Mouse (Mus musculus) 3T3-L1 (cell line): ENCODE measurements at regions not wholly inside any gene's neighbourhood (a gene's known extent, or its start where the extent isn't known, plus 50 kb on each side); places are given as distances from the start of the nearest gene placed in this dataset.
A peak's percentile ranks its signal among the peaks of the same experiment; 100 is the strongest.
"Not testable (repeated sequence)": the region's sequence is repeated elsewhere in the genome, so short reads cannot be mapped to it uniquely, and the experiment has no call there.

Experiments used
- DNase-seq: peaks from one replicate; pipeline ENCODE4 v3.0.0-alpha.2; 2015; ENCODE audit warnings: low read depth, low spot score

DNA sequence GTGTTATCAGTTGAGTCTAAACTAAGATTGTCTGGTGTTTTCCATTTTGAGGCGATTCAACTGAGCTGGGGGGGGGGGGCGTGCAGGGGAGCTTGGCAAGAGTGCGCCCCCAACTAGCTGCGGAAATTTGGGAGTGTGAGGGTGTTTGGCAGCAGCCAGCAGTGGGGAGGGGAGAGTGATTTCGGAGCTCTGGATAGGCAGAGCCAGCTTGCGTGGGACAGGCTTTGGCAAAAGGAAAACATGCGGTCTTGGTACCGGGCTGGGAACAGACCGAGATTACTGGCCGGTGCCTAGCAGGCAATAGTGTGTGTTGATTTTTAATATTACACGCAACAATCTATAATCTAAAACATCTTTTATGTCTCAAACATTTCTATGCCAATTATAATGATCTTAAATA is 199.4 kb upstream of the Cdk6 start:
- DNase-seq = not testable (repeated sequence)

DNA sequence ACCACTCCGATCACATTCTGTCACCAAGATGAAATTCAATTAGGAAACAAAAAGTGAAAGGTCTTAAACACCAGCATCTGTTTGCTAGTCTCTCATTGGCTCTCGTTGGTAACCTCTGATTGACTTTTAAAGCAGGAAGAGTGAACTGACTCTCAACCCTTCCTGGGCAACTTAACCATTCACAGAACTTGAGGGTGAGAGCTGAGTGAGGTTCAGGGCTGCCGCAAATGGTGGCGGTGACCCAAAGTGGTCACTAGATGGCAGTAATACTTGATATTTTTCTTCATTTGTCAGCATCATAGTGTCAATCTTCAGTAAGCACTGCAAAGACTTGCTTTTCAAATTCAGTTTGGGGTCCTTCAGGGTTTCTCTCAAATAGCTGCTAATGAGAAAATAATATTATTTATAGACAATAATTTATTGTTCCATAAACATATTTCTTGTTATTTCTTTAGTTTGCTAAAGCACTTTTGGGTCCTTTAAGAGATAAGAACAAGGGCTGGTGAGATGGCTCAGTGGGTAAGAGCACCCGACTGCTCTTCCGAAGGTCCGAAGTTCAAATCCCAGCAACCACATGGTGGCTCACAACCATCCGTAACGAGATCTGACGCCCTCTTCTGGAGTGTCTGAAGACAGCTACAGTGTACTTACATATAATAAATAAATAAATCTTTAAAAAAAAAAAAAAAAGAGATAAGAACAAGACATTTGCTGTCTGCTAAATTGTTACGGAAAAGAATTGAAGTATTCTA is 194.6 kb upstream of the Cdk6 start:
- DNase-seq = peak; percentile 65

DNA sequence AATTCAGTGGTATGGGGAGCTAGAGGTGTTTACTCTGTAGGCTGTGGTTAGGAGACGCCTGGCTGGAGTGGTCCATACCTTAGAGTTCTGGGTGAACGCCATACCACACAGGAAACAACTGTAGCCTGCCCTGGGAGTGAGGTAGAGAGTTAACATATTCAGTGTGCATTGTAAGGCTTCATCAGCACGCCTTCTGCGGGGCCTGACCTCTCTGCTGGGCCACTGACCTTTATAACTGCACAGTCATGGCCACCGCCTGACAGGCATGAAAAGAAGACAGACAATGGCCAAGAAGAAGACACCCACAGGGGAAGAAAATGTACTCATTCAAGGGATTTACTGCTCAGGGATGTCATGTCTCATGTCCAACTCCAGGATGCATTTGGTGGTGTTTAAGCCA is 191.4 kb upstream of the Cdk6 start:
- not testable (repeated sequence) for DNase-seq

DNA sequence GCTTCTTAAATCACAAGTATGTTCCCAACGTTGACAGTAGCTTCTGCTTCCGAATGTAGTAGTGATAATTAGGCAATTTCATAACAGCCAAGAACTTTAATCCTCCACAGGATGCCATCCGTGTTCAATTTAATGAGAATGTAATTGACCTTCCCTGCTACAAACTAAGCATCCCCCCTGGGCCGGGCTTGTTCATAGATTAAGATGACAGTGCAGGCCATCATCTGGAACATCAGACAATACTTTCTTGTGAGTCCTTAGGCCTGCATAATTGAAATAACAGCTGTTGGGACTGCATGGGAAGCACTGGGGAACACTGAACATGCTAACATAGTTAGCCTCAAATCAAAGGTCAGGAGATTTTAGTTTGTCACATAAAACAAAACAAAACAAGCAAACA is 190.5 kb upstream of the Cdk6 start:
- not testable (repeated sequence) for DNase-seq

DNA sequence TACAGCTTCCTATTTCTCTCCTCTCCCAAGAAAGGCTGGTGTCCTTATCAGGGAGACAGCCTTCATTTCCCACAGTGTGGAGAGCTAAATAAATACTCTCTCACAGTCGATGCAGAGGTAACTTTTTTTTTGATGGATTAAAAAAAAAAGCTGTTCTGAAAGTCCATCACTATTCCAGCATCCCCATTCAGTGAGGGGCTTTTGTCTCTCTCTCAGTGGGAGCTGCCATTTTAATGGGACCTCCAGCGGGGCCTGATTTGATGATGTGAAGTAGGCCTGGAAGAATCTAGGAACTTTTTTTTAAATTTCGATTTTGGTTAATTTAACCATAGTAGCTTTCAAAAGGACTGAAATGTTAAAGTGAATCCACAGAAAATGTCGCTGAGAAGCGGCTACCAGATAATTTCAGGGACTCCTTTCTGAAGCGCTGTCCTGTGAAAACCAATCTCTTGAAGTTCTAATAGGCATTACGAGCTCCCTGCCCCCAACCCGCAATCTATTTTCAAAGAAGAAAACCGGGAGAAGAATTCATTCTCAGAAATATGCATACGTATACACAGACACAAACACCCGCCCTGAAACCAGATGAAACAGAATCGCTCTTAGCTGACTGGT is 189.6 kb upstream of the Cdk6 start:
- DNase-seq = peak; percentile 63

DNA sequence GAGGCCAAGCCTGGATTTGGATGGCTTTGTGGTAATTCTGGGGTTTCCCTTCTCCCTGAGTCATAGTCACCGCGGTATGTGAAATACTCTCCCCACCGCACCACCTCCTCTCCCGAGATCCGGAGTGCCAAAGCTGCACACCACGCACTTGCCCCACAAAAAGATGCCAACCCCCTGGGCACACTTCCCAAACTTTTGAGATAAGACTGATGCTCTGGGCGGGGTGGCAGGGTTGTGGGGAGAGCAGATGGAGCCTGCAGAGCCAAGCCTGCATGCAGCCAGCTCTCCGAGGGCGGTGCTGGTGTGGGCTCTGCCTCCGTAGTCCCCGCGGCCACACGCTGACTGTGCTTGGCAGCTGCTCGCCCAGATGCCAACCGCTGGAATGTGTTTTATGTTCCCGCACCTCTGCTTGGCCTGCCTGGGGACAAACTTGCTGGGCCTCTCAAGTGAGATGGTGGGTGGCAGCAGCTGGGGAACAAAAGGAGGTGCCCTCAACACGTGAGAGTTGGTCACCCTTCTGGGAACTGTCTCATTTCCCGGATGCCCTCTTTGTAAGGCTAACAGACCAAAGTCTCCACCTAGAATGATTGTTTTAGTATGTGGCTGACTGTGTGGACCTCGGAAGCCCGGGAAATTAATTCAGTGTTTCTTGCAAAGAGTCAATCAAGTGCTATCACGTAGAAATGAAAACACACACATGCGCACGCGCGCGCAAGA is 189.0 kb upstream of the Cdk6 start:
- DNase-seq = peak; percentile 97

DNA sequence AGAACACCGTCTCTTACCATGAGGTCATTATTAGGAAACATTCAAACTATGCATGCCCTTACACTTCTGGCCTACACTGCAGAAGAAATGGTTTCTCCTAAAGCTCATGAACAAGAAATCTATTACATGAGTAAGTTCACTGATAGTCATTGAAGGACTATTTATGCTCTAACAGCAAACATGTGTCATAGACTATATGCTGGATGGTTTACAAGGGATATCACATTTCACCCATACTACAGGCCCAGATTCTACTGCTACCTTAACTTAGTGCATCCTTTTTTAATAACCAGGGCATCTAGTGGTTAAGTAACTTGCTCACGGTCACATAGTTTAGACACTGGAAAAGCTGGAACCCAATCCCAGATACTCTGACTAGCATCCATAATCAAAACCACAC is 175.8 kb upstream of the Cdk6 start:
- peak; percentile 56 for DNase-seq

DNA sequence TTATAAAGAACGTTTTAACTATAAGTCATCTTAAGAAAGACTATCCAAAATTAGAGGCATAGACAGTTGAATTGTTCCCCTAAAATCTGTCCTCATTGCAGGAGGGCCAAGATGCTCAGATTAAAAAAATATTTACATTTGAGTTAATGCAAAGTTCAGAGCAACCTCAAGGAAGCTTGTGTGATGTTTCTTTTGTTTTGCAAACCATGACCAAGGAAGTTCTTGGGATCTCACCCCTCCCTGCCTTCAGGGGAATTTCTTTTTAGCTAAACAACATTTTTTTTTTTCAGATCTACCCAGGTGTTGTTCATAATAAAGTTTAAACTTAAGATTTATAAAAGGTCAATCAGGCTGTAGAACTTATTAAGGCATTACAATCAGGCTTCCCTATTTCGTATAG is 174.8 kb upstream of the Cdk6 start:
- not testable (repeated sequence) for DNase-seq

DNA sequence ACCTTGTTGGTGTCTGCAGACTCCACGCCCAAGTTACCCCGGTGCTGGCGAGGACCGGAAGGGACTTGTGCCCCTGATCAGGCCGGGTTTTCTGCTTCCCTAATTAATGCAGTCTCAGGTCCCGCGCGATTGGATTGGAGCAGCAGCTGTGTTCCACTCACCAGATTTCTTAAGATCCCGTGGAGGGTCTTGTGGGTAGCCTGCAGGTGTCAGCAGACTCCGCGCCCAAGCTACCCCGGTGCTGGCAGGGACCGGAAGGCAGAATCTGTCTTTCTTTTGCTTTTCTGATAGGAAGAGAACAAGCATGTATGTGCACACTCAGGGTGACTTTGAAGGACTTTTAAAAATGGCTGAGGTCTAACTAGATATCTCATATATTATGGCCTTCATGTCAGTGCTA is 147.7 kb upstream of the Cdk6 start:
- not testable (repeated sequence) for DNase-seq

DNA sequence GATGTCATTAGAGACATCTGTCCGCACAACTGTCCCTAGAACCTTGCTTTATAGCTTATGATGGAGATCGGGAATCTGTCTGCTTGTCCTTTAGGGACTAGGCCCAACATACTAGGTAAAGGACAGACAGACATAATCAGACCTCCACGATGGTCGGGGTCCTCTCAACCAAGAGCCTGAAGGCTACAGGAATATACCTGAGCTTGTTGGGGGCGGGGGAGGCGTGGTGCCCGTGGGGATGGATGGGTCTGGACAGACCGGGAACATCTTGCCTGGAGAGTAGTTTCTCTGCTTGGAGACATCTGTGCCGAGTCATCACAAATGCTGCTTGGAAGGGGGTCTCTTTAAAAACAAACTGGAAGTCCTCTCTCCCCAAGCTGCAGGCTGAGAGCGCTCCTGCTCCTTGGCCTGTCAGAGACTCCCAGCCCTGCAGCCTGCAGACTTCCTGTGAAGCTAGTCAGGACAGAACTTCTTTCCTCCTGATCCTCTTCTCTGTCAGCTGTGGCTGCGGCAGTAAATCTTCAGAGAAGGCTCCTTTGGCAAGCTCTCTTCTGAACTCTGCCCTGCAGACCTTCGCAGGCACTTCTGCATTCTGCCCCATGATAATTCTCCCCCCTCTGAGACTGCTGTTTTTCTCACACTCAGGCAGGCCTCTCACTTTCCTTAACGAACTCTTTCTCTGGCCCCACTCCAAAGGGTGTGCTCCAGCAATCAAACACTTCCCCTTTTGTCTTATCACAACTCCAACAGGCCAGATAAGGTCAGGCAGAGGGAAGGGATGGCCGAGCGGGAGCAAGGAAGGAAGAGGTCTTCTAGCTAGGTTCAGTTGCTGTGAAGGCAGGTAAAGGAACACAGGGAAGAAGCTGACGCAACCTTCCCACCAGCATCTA is 143.1 kb upstream of the Cdk6 start:
- DNase-seq = no peak

DNA sequence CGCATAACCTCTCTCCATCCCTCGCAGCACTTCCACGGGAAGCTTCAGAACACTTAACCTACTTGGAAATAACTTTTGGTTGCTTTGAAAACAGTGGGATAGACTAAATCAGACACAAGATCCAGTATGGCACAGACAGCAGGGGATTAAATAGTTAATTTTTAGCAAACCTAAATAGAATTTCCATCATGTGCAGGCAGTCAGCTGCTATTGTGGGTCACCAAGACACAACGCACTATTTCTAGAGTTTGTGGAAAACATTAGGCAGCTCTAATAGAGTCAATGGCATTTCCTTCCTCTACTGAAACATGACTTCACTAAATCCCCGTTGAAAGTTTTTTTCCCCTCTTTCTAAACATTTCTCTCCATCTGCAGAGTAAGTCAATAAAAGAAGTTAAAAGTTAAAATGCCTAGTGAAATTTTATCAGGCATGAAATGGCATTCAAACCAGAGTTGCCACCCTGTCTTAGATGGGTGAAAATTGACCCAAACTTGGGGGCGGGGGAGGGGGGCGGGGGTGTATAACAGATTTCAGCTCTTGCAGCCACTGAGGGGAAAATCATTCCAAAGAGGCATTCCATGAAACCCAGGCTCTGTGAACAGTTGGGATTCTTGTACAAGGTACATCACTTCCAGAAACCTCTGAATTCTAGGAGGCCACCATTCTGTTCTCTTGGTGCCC is 142.3 kb upstream of the Cdk6 start:
- not testable (repeated sequence) for DNase-seq

DNA sequence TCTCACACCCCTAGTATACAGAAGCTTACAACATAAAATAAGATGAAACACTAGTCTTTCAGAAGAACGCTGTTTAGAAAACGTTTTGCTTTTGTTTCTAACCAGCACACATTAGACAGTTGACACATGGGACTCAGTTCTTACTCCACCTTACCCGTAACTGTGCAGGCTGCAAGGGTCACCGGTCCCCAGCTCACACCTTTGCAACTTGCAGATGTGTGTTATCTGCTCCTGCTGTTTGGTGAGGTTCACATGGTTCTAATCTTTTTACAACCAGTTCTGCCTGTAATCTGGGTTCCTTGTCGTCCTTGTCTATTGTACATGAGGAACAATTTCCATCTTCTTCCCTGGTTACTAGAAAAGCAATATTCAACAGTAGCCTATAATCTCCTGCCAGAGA is 135.1 kb upstream of the Cdk6 start:
- DNase-seq = not testable (repeated sequence)

DNA sequence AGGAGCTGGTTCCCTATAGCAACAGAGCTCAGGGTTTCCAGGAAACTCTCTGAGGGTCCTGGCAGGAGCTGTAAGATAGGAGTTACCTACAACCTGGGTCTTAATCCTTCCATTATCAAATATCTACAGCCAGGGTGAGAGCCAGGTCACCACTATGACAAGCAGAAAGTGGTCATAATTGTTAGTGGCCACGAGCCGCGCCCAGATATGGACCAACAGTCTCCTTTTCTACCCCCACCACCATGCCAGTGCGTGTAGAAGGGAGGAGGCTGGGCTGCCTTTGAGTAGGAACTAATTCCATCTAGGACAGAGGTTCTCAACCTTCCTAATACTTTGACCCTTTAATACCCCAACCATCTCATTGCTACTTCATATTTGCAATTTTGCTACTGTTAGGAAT is 133.0 kb upstream of the Cdk6 start:
- not testable (repeated sequence) for DNase-seq

DNA sequence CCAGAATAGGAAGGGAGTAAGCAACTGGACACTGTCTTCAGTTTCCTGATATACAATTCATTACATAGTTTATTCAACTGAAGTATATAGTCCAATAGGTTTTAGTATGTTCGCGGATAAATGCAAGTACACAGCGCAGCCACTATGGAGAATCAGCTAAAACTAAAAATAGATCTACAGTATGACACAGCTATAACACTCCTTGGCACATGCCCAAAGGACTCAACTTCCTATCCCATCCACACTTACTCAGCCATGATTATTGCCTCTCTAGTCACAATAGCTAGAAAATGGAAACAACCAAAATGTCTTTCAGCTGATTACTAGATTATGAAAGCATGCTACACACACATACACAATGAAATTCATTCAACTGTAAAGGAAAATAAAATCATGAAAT is 130.0 kb upstream of the Cdk6 start:
- peak; percentile 51 for DNase-seq

DNA sequence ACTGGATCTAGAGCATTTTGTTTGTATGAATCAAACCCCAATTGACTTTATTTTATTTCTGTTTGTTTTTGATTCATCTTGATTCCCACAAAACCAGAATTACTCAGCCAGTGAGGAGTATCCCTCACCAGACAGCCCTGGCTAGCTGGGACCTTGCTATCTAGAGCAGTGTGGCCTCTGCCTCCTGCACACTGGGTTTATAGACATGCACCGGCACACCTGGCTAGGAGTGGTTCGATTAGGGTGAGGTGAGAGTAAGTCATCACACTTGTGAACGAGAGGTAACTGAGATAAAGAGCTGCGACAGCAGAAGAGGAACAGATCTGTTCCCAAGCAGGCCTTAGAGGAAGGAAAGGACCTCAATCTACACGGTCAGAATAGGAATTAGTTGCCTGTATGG is 125.2 kb upstream of the Cdk6 start:
- DNase-seq = no peak

DNA sequence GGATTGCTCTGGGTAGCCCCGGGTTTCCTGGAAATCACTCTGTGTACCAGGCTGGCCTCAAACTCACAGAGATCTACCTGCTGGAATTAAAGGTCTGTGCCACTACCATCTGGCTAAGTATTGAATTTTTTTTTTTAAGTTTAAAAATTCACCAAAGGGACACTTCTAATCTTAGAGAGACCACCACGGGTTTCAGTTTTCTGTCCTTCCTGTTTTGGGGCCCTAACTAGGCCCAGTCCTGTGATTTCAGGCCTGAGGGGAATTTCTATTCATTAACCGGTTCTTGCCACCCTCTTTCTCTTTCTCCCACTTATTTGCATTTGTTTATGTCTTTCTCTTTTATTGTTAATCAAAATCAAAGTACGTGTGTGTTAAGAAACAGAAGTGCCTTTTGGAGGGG is 122.1 kb upstream of the Cdk6 start:
- DNase-seq = no peak

DNA sequence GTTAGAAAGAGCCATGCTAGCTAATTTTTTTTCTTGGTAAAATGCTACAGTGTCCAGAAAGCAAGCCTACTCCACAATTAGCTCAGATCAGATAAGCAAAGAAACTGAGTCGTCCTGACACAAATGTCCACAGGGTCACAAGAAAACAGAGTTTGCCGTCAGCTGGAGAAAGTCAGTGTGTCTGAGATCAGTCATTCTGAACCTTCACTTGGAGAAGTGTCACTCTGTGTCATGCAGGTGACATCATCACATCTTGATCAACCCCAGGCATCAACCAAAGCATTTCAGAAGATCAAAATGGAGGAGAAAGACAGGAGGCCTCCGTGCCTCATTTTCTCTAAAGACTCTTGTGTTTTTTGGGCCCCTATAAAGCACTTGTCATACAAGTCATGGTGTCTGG is 121.5 kb upstream of the Cdk6 start:
- DNase-seq = no peak

DNA sequence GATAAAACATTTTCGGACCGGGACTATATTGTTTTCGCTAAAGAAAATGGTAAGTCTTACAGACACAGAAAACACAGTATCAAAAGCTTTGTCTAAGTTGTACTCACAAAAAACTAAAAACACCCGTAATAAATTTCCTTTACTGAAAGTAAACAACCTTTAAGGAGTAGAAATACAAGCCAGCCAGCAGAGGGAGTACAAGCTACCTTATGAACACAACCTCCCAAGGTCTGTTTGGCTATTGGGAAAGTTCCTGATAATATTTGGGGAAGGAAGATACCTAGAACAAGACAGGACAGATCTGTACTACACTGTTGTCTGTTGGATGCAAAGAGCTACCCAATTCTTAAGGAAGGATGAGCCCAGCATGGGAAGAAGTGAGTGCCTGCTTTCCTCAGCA is 117.5 kb upstream of the Cdk6 start:
- peak; percentile 81 for DNase-seq

DNA sequence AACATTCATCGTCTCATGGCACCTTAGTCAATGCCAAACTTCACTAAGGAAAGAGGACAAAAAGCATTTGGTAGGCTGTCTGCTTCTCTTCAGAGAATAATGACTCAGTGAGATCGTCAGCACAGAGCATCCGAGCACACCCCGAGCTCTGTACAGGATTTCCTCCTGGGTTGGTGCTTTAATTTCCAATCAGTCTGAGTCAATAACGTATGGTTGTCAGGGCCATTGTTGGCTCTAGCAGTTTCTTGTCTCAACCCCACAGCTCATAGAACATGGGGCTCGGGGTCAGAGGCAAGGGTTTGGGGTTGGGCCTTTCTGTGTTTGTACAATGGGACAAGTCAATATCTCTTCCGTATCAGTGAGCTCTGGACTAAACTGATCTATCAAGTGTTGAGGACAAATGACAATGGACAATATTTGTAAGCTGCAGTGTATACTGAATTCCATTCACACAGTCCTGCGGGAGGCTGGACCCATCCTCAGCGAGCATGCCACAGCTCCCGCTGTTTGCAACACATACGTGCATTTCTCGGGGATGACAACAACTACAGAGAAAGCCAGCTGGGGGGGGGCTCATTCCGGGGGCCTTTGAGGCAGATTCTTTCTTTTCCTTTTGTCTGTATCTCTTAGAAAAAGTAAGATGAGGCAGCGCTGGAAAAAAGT is 116.8 kb upstream of the Cdk6 start:
- not testable (repeated sequence) for DNase-seq

DNA sequence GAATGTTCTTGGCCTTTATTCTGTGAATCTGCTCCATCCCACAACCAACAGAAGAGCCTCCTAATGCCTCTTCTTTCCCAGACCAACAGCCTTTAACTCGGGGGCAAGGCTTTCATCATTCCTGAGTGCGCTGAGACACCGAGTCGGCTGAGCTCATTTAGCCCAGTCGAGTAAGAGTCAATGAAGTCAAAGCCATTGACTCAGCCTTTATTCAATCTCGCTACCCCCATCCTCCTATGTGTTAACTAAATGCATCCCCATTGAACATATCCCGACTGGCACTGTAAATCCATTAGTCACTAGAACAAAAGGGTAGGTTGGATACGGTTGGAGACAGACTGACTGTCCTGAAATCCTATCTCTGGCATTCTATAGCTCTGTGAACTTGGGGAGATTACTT is 115.9 kb upstream of the Cdk6 start:
- DNase-seq = not testable (repeated sequence)

DNA sequence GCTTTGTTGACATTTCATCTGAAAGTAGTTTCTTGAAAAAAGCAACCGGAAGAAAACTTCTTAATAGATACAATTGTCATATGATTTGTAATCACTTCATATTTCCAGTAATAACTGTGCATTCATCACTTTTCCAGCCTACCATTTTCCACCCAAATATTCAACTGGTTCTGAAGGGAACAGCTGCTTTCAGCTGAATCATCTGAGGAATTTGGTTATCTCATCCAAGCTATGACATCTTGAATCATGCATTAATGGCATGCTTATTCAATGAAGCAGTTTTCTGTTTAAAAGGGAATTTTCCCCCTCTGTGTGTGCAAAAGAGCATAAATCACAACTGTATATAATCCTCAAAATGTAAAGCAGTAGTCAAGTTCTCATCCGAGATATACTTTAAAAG is 97.2 kb upstream of the Cdk6 start:
- peak; percentile 61 for DNase-seq
